Mouse (Mus musculus): ENCODE data around the gene Gtpbp1. TPM values are rescaled to one million over a fixed set of nuclear protein-coding genes. Genes with fewer than 3 reads are reported as not detected.
A peak's percentile ranks its signal among the peaks of the same experiment; 100 is the strongest.

The Gtpbp1 gene
- polyA plus RNA-seq (2012; ENCODE audit: insufficient read depth, low replicate concordance), result 42.4 and 70.4 TPM in 2 replicates

GRCm38 (mm10) chr15:79690426-79691022 lies at the start of gene Gtpbp1:
Gene Gtpbp1, plus strand, starts transcription at chr15:79690845.
- Histone ChIP-seq H3K9me3 (no peaks in the 10 kb centered on the region), H3K36me3 (replicated peaks; ENCODE audit: low read length) (peaks cover 10% of the 10 kb centered on the region), H3K4me3 (replicated peaks) (peak within 1 kb of the TSS; percentile 98), H3K4me1 (peaks cover 74% of the 10 kb centered on the region), H3K27me3 (replicated peaks) (no peaks in the 10 kb centered on the region)
- TF ChIP-seq FLI1 (IDR thresholded peaks at IDR 0.05; ENCODE audit: low read length) (no peak), GATA1 (IDR thresholded peaks at IDR 0.05; ENCODE audit: borderline replicate concordance, low read length) (no peak)

DNA sequence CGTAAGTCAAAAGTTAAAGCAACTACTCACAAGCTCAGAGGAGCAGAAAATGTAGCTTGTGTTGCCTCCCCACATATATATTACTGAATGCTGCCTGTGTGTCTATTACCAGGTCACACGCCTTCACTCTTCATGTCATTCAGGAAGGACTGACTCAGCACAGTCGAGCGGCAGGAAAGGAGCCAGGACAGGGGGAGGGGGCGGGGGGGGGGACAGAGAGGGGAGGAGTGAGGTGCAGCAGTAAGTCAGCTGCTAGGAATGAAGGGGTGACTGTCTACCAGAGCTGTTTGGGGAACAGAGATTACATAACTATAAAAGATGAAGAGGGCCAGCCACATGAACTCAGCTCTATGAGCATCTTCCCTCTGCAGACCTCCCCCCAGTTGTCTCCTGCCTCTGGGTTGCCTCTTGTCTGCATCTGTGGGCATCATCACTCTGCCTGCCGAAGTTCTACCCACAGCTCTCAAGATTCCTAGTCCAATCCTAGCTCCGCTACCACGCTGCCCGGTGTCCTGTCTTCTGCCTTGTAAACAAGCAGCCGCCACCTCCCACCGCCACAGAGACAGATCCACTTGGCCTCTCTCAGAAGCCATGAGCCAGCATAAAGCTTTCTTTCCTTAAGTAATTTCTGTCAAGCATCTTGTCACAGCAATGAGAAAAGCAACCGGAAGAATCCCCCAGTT lies 49.4 kb upstream of the Gtpbp1 start:
- Histone ChIP-seq H3K9me3 (no peaks in the 10 kb centered on the region), H3K36me3 (replicated peaks; ENCODE audit: low read length) (peaks cover 30% of the 10 kb centered on the region), H3K4me3 (replicated peaks) (peak overlapping the region; percentile 79), H3K27me3 (replicated peaks) (peaks cover 18% of the 10 kb centered on the region), H3K4me1 (peaks cover 56% of the 10 kb centered on the region)
- no peak for TF ChIP-seq FLI1 (IDR thresholded peaks at IDR 0.05; ENCODE audit: low read length)
- no peak for TF ChIP-seq GATA1 (IDR thresholded peaks at IDR 0.05; ENCODE audit: borderline replicate concordance, low read length)

DNA sequence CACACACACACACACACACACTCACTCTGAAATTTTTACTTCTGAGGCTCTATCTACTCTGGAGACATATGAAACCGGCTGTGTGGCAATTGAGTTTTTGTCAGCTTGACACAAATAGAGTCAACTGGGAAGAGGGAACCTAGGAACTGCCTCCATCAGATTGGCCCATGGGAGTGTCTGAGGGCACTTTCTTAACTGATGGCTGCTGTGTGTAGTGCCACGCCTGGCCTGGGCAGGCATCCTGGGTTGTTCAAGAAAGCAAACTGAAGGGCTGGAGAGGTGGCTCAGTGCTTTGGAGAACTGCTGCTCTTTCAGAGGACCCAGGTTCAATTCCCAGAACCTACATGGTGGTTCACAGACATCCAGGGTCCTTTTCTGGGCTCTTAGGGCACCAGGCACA lies 45.2 kb upstream of the Gtpbp1 start:
- Histone ChIP-seq H3K9me3 (no peaks in the 10 kb centered on the region), H3K27me3 (replicated peaks) (peaks cover 19% of the 10 kb centered on the region), H3K36me3 (replicated peaks; ENCODE audit: low read length) (peaks cover 14% of the 10 kb centered on the region), H3K4me1 (peaks cover 55% of the 10 kb centered on the region), H3K4me3 (replicated peaks) (no peak overlapping the region)
- TF ChIP-seq FLI1 (IDR thresholded peaks at IDR 0.05; ENCODE audit: low read length), result no peak
- TF ChIP-seq GATA1 (IDR thresholded peaks at IDR 0.05; ENCODE audit: borderline replicate concordance, low read length), result no peak

- no peak for TF ChIP-seq GATA1 (IDR thresholded peaks at IDR 0.05; ENCODE audit: borderline replicate concordance, low read length)
- no peak for TF ChIP-seq FLI1 (IDR thresholded peaks at IDR 0.05; ENCODE audit: low read length)
- Histone ChIP-seq H3K36me3 (replicated peaks; ENCODE audit: low read length) (peaks cover 2% of the 10 kb centered on the region), H3K4me1 (peaks cover 32% of the 10 kb centered on the region), H3K4me3 (replicated peaks) (peak overlapping the region; percentile 53), H3K9me3 (no peaks in the 10 kb centered on the region), H3K27me3 (replicated peaks) (peaks cover 16% of the 10 kb centered on the region)
These were observed 42.5 kb upstream of the Gtpbp1 start for GRCm38 (mm10) chr15:79648130-79648529.

- peaks cover 2% of the 10 kb centered on the region for H3K36me3 ChIP-seq (replicated peaks; ENCODE audit: low read length)
- H3K4me3 ChIP-seq (replicated peaks), result no peak overlapping the region
- no peak for TF ChIP-seq FLI1 (IDR thresholded peaks at IDR 0.05; ENCODE audit: low read length)
- no peak for TF ChIP-seq GATA1 (IDR thresholded peaks at IDR 0.05; ENCODE audit: borderline replicate concordance, low read length)
- peaks cover 36% of the 10 kb centered on the region for H3K4me1 ChIP-seq
- H3K9me3 ChIP-seq, result no peaks in the 10 kb centered on the region
- H3K27me3 ChIP-seq (replicated peaks), result peaks cover 9% of the 10 kb centered on the region
These were observed 40.1 kb upstream of the Gtpbp1 start for GRCm38 (mm10) chr15:79650569-79650968.

DNA sequence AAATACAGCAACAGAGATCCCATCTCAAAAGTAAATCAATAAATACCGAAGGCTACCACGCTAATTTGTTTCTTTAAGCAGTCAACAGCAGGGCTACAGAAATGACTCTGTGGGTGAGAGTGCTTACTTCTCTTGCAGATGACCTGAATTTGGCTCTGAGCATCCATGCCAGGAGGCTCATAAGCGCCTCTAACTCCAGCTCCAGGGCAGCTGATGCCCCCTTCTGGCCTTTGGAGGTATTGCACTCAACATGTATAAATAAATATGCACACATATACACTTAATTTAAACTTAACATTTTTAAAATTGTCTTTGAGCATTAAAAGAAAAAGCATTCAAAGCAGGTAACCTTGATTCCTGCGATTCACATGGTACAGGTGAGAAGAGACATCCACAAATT lies 39.2 kb upstream of the Gtpbp1 start:
- no peak for TF ChIP-seq GATA1 (IDR thresholded peaks at IDR 0.05; ENCODE audit: borderline replicate concordance, low read length)
- TF ChIP-seq FLI1 (IDR thresholded peaks at IDR 0.05; ENCODE audit: low read length), result no peak
- no peaks in the 10 kb centered on the region for H3K9me3 ChIP-seq
- H3K36me3 ChIP-seq (replicated peaks; ENCODE audit: low read length), result peaks cover 7% of the 10 kb centered on the region
- H3K4me3 ChIP-seq (replicated peaks), result no peak overlapping the region
- peaks cover 9% of the 10 kb centered on the region for H3K27me3 ChIP-seq (replicated peaks)
- H3K4me1 ChIP-seq, result peaks cover 40% of the 10 kb centered on the region

DNA sequence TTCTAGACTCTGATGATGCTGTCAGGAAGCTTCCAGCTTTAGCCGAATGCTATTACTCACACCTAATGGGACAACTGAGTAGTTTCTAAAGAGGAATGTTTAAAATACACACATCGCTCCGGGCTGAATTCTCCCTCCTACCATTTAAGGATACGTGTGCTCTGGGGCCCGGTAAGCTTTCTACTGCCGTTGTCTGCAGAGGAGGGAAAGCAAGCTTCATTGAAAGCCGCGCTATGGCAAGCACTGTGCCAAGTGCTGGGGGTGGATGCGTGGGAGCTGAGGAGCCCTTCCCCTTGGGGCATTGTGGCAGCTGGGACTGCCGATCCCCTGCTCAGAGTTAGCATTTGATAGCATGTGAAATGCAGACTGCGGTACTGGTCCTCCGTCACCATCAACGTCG lies 34.2 kb upstream of the Gtpbp1 start:
- H3K4me1 ChIP-seq, result peaks cover 53% of the 10 kb centered on the region
- TF ChIP-seq FLI1 (IDR thresholded peaks at IDR 0.05; ENCODE audit: low read length) (no peak), GATA1 (IDR thresholded peaks at IDR 0.05; ENCODE audit: borderline replicate concordance, low read length) (no peak)
- H3K4me3 ChIP-seq (replicated peaks), result peak overlapping the region; percentile 50
- no peaks in the 10 kb centered on the region for H3K27me3 ChIP-seq (replicated peaks)
- H3K9me3 ChIP-seq, result peaks cover 3% of the 10 kb centered on the region; the same call in 1 of the 2 replicates
- peaks cover 16% of the 10 kb centered on the region for H3K36me3 ChIP-seq (replicated peaks; ENCODE audit: low read length)

DNA sequence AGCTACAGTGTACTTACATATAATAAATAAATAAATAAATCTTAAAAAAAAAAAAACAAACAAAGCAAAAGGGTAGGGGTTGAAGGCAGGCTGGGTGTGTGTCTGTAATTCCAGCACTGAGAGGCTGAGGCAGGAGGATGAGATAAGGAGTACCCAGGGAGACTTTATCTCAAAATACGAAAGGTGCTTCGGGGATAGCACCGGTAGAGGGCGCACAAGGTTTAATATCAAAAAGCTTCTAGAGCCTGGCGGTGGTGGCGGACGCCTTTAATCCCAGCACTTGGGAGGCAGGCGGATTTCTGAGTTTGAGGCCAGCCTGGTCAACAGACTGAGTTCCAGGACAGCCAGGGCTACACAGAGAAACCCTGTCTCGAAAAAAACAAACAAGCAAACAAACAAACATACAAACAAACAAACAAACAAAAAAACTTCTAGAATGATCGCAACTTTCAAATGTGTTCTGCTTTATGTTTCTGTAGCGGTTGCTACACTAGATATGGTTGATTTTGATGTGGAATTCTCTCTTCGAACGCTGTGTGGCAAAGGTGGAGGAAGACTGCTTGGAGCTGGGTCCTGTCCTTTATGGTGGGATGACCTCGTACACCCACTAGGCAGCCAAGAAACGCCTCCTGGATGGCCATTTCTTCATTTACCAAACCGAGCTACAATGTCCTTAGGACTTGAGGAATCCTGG lies 32.7 kb upstream of the Gtpbp1 start:
- peaks cover 32% of the 10 kb centered on the region for H3K36me3 ChIP-seq (replicated peaks; ENCODE audit: low read length)
- H3K4me3 ChIP-seq (replicated peaks), result peak overlapping the region; percentile 97
- H3K4me1 ChIP-seq, result peaks cover 51% of the 10 kb centered on the region
- no peak for TF ChIP-seq GATA1 (IDR thresholded peaks at IDR 0.05; ENCODE audit: borderline replicate concordance, low read length)
- TF ChIP-seq FLI1 (IDR thresholded peaks at IDR 0.05; ENCODE audit: low read length), result no peak
- H3K27me3 ChIP-seq (replicated peaks), result no peaks in the 10 kb centered on the region
- H3K9me3 ChIP-seq, result peaks cover 7% of the 10 kb centered on the region; the same call in 1 of the 2 replicates

GRCm38 (mm10) chr15:79658531-79659375 lies 31.9 kb upstream of the Gtpbp1 start, which contains the start of the genes Fam227a and Cby1:
Gene Fam227a, minus strand, starts transcription at chr15:79658956.
Gene Cby1, plus strand, starts transcription at chr15:79659199.
- H3K9me3 ChIP-seq, result peaks cover 7% of the 10 kb centered on the region; the same call in 1 of the 2 replicates
- no peaks in the 10 kb centered on the region for H3K27me3 ChIP-seq (replicated peaks)
- H3K4me1 ChIP-seq, result peaks cover 48% of the 10 kb centered on the region
- TF ChIP-seq GATA1 (IDR thresholded peaks at IDR 0.05; ENCODE audit: borderline replicate concordance, low read length) (no peak), FLI1 (IDR thresholded peaks at IDR 0.05; ENCODE audit: low read length) (no peak)
- peak within 1 kb of the TSS; percentile 97 for H3K4me3 ChIP-seq (replicated peaks)
- peaks cover 38% of the 10 kb centered on the region for H3K36me3 ChIP-seq (replicated peaks; ENCODE audit: low read length)
